Mouse (Mus musculus) telencephalon, adult 2 months (tissue): ENCODE measurements around the gene Abca3.

Experiments used
- DNase-seq: peaks from one replicate; pipeline ENCODE4 v3.0.0-alpha.2; 2011; ENCODE audit warnings: low read depth, low spot score

Abca3 gene

GRCm38 (mm10) chr17:24351760-24352357 is at the start of gene Abca3:
Gene Abca3 (plus strand): TSS chr17:24351950.
- DNase-seq = peak; percentile 97

GRCm38 (mm10) chr17:24307500-24307899 is 44.2 kb upstream of the Abca3 start:
- no peak for DNase-seq

GRCm38 (mm10) chr17:24320826-24321225 is 30.9 kb upstream of the Abca3 start:
- DNase-seq = peak; percentile 33

GRCm38 (mm10) chr17:24325051-24325450 is 26.7 kb upstream of the Abca3 start:
- DNase-seq = no peak

- no peak for DNase-seq
Observed at GRCm38 (mm10) chr17:24327656-24328055, 24.1 kb upstream of the Abca3 start.

- no peak for DNase-seq
Observed at GRCm38 (mm10) chr17:24344672-24345071, 7.1 kb upstream of the Abca3 start.

GRCm38 (mm10) chr17:24346831-24347230 is 4.9 kb upstream of the Abca3 start:
- no peak for DNase-seq

GRCm38 (mm10) chr17:24349176-24349575 is 2.6 kb upstream of the Abca3 start:
- no peak for DNase-seq

GRCm38 (mm10) chr17:24350926-24351759 is 607 bp upstream of the Abca3 start, which contains the start of gene Abca17:
Gene Abca17 (minus strand): TSS chr17:24351068.
- DNase-seq = no peak

GRCm38 (mm10) chr17:24352370-24353194 is 832 bp downstream of the Abca3 start:
- DNase-seq = no peak

- DNase-seq = no peak
Observed at GRCm38 (mm10) chr17:24353960-24354359, 2.2 kb downstream of the Abca3 start.

- no peak for DNase-seq
Observed at GRCm38 (mm10) chr17:24355284-24355683, 3.5 kb downstream of the Abca3 start.

- DNase-seq = no peak
Observed at GRCm38 (mm10) chr17:24359006-24359405, 7.3 kb downstream of the Abca3 start.

GRCm38 (mm10) chr17:24359903-24360302 is 8.2 kb downstream of the Abca3 start:
- DNase-seq = no peak

- no peak for DNase-seq
Observed at GRCm38 (mm10) chr17:24360841-24361240, 9.1 kb downstream of the Abca3 start.

- no peak for DNase-seq
Observed at GRCm38 (mm10) chr17:24361291-24361690, 9.5 kb downstream of the Abca3 start.

GRCm38 (mm10) chr17:24362527-24362926 is 10.8 kb downstream of the Abca3 start:
- DNase-seq = no peak

- no peak for DNase-seq
Observed at GRCm38 (mm10) chr17:24364461-24364860, 12.7 kb downstream of the Abca3 start.

- DNase-seq = no peak
Observed at GRCm38 (mm10) chr17:24365863-24366262, 14.1 kb downstream of the Abca3 start.

GRCm38 (mm10) chr17:24375094-24375712 is 23.5 kb downstream of the Abca3 start:
- DNase-seq = no peak

GRCm38 (mm10) chr17:24375886-24376285 is 24.1 kb downstream of the Abca3 start:
- DNase-seq = no peak

- no peak for DNase-seq
Observed at GRCm38 (mm10) chr17:24378496-24378895, 26.7 kb downstream of the Abca3 start.
